Mouse (Mus musculus): Measurements from ENCODE around the gene Hps4. TPM values are rescaled to one million over a fixed set of nuclear protein-coding genes. Genes with fewer than 3 reads are reported as not detected.

The Hps4 gene
- polyA plus RNA-seq, 1 experiment from 2014 or later: 19.3 TPM

DNA sequence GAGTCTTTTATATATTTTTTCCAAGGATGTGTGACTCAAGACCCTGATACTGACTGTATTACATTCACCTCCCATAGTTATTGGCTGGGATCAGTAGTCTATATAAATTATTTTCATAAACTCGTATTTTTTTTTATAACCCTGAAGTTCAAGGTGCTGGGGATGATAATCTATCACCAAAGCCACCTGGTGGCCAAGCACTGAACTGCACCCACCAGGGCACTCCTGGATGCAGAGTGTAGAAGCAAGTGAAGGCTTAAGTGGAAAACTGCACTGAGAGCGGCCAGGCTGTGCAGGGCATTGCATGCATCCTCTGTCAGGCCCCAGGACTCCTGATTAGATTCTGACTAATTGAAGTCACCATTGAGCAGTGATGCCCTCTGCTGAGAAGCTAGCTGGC, 84.4 kb downstream of the Hps4 start:
- Histone ChIP-seq H3K4me1 (ENCODE audit: control insufficient read depth, insufficient read depth, low read length) (no peaks in the 10 kb centered on the region), H3K36me3 (ENCODE audit: control insufficient read depth, insufficient read depth, low read length) (no peaks in the 10 kb centered on the region), H3K4me2 (no peak overlapping the region), H3K4me3 (ENCODE audit: low read depth, low read length) (no peak overlapping the region), H3K9ac (ENCODE audit: low read depth, low read length) (no peak overlapping the region), H3K27me3 (ENCODE audit: control insufficient read depth, insufficient read depth, low read length) (peaks cover 72% of the 10 kb centered on the region), H3K27ac (ENCODE audit: low read depth, low read length) (no peak overlapping the region), H3K9me3 (replicated peaks; ENCODE audit: control insufficient read depth, low read length) (no peaks in the 10 kb centered on the region)
- no peak for ATAC-seq (replicated peaks; ENCODE audit: insufficient number of reproducible peaks, low FRiP score, low TSS enrichment)
- WGBS (ENCODE audit: insufficient replicate concordance): 38% methylated on average over 2 of the region's 2 CpGs

Other genes with a start within 250 kb of the Hps4 start
- gene Cryba4, start 90.6 kb upstream of the Hps4 start, polyA plus RNA-seq (2014; fragmentation: Nextera tagmentation; extraction: Ambion mirVana): 0.66 TPM in 1 of 2 replicates, not detected in the other
- not detected in 2 replicates for gene Crybb1, start 87.3 kb upstream of the Hps4 start, polyA plus RNA-seq (2014; fragmentation: Nextera tagmentation; extraction: Ambion mirVana)
- gene Tpst2, start 66.4 kb upstream of the Hps4 start, polyA plus RNA-seq (2014; fragmentation: Nextera tagmentation; extraction: Ambion mirVana): 30.2 and 31.2 TPM in 2 replicates
- gene Tfip11, start 16.7 kb upstream of the Hps4 start, polyA plus RNA-seq (2014; fragmentation: Nextera tagmentation; extraction: Ambion mirVana): 13.7 and 15.9 TPM in 2 replicates
- gene Srrd, start within 50 bp of the Hps4 start, polyA plus RNA-seq (2014; fragmentation: Nextera tagmentation; extraction: Ambion mirVana): 24.5 and 27.3 TPM in 2 replicates
- gene Gm6583, start 12.9 kb downstream of the Hps4 start, polyA plus RNA-seq (2014; fragmentation: Nextera tagmentation; extraction: Ambion mirVana): 0.25 and 0.40 TPM in 2 replicates
- gene Asphd2, start 51.8 kb downstream of the Hps4 start, polyA plus RNA-seq (2014; fragmentation: Nextera tagmentation; extraction: Ambion mirVana): 4.8 and 5.4 TPM in 2 replicates
- not detected in 2 replicates for gene Gm6588, start 106.3 kb downstream of the Hps4 start, polyA plus RNA-seq (2014; fragmentation: Nextera tagmentation; extraction: Ambion mirVana)
- 0.10 TPM in 1 of 2 replicates, not detected in the other for gene Sez6l, start 234.1 kb downstream of the Hps4 start, polyA plus RNA-seq (2014; fragmentation: Nextera tagmentation; extraction: Ambion mirVana)